Mouse (Mus musculus) embryonic fibroblast, embryonic 13.5 days (primary cell): ENCODE measurements around the gene Grb7.

Experiments used
- CTCF ChIP-seq: IDR thresholded peaks from 2 replicates; pipeline ENCODE4 v1.5.1; 2011; ENCODE audit warnings: mild to moderate bottlenecking, control low read depth, low read length, moderate library complexity, borderline replicate concordance; ENCODE audit not compliant: insufficient read depth
- POLR2A ChIP-seq: IDR thresholded peaks from 2 replicates; pipeline ENCODE4 v1.6.1; 2011; ENCODE audit warnings: low read depth, mild to moderate bottlenecking, control low read depth, low read length, moderate library complexity

DNA sequence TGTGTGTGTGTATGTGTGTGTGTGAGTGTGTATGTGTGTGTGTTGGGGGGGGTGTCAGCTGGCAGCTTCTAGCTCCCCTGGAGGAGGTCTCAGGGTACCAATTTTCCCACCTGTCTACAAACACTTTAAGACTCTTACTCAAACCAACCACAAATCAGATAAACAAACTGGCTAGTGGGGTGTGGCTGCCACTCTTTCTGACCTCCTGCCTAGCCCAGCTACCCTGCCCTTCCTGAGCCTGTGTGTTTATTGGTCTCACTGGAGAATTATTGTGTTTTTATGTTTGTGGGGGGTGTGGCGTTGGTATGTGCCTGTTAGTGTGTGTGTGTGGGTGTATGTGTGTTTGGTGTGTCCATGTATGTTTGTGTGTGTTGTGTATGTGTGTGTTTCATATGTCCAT lies 29.1 kb upstream of the Grb7 start:
- TF ChIP-seq POLR2A (no peak), CTCF (no peak)
